Mouse (Mus musculus) hindbrain, embryonic 10.5 days (tissue): ENCODE results near the gene AU041133. TPM values are rescaled to one million over a fixed set of nuclear protein-coding genes. Genes with fewer than 3 reads are reported as not detected.

Source experiments
- polyA plus RNA-seq: library from polyadenylated mRNA; unstranded; fragments of >200 nt; fragmentation: Nextera tagmentation; extraction: Ambion mirVana; gene quantifications from 2 replicates; pipeline ENCODE4 v1.2.1, GENCODE M21; 2016

The AU041133 gene
- polyA plus RNA-seq, 1 experiment from 2014 or later: 3.9 TPM

Other genes with a start within 250 kb of the AU041133 start
- gene Zfp781, start 197.5 kb upstream of the AU041133 start, polyA plus RNA-seq: 4.3 and 5.4 TPM in 2 replicates
- 13.2 and 15.0 TPM in 2 replicates for gene Zfp873, start 79.9 kb upstream of the AU041133 start, polyA plus RNA-seq
- 3.5 and 6.2 TPM in 2 replicates for gene BC024063, start 44.7 kb upstream of the AU041133 start, polyA plus RNA-seq
- 13.4 and 13.5 TPM in 2 replicates for gene Zfp938, start 113.3 kb downstream of the AU041133 start, polyA plus RNA-seq
- gene 4932415D10Rik, start 188.6 kb downstream of the AU041133 start, polyA plus RNA-seq: not detected in 2 replicates
- 7.6 and 9.6 TPM in 2 replicates for gene Gm4924, start 226.2 kb downstream of the AU041133 start, polyA plus RNA-seq